Mouse (Mus musculus) splenic B cell, adult 2 months (primary cell): ENCODE measurements around the gene Eepd1.

Experiments used
- DNase-seq: peaks from one replicate; pipeline ENCODE4 v3.0.0-alpha.2; 2011; ENCODE audit warnings: low read depth, low spot score
- H3K27me3 ChIP-seq: 2 replicates; pipeline ENCODE4 v1.6.1; 2012; ENCODE audit warnings: mild to moderate bottlenecking, low read length, moderate library complexity, mixed read lengths; ENCODE audit not compliant: control insufficient read depth, poor library complexity, insufficient read depth, severe bottlenecking
- H3K36me3 ChIP-seq: 2 replicates; pipeline ENCODE4 v1.6.1; 2012; ENCODE audit warnings: mild to moderate bottlenecking, low read length, moderate library complexity, mixed read lengths; ENCODE audit not compliant: control insufficient read depth, poor library complexity, insufficient read depth, severe bottlenecking

Eepd1 gene

DNA sequence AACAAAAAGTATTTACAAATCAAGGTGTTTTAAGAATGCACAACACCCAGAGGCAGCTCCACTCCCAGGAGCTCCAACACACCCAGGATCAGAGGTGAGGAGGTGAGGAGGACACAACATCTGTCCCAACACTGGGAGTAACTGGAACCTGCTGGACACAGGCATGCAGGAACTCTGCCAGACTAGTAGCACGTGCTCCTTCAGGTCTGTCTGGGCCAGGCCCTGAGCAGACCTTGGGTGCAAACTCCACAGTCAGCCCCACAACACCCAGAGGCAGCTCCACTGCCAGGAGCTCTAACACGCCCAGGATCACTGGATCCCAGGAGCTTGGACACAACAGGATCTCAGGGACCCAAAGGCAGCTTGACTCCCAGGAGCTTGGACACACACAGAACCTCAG, 143.4 kb downstream of the Eepd1 start:
- Histone ChIP-seq H3K27me3 (no peaks in the 10 kb centered on the region), H3K36me3 (no peaks in the 10 kb centered on the region)
- DNase-seq: no peak

GRCm38 (mm10) chr9:25629531-25630099, 148.3 kb downstream of the Eepd1 start:
- Histone ChIP-seq H3K27me3 (no peaks in the 10 kb centered on the region), H3K36me3 (no peaks in the 10 kb centered on the region)
- DNase-seq: no peak
